Comparison of ENCODE assay signal across 8 mouse cellular contexts in the genomic region with DNA sequence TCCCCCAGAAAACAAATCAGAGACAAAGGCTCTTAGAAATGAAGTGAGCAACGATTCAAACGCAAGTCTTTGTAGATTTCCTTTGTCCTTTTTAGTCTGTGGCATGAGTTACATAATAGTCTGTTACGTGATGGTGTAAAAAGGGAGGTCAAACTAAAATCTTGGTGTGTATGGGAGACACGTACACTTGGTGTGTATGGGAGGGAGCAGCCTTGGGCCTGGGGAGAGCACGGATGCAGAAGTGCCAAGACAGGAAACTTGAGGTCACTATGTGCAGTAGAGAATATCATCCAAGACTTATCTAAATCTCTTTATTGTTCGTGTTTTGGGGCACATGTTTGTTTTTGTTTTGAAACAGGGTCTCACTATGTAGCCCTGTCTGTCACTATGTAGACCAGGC. TPM values are rescaled to one million over a fixed set of nuclear protein-coding genes. Genes with fewer than 3 reads are reported as not detected.
DNase-seq lines count a peak whose midpoint lies in the region; ATAC-seq lines count a peak whose summit lies in the region.

No protein-coding gene starts in this region.

- no peaks in the 10 kb centered on the region for H3K9me3 ChIP-seq in kidney, embryonic 15.5 days (replicated peaks)
- no peaks in the 10 kb centered on the region for H3K9me3 ChIP-seq in hindbrain, embryonic 13.5 days
- no peaks in the 10 kb centered on the region for H3K9me3 ChIP-seq in midbrain, embryonic 13.5 days

- no peak for DNase-seq in kidney, postnatal 4 days
- DNase-seq in urinary bladder, postnatal 25 days (ENCODE audit: low spot score): no peak
- no peak for DNase-seq in urinary bladder, adult 2 months (ENCODE audit: low spot score)
- no peak for DNase-seq in testis, postnatal 14 days (ENCODE audit: low spot score)

- WGBS in kidney, embryonic 15.5 days: 26% methylated on average over 6 of the region's 6 CpGs
- 32% methylated on average over 6 of the region's 6 CpGs for WGBS in hindbrain, embryonic 13.5 days
- 30% methylated on average over 6 of the region's 6 CpGs for WGBS in midbrain, embryonic 13.5 days

- peak overlapping the region; percentile 88 for H3K4me3 ChIP-seq in kidney, embryonic 15.5 days (replicated peaks)
- peak overlapping the region; percentile 95 for H3K4me3 ChIP-seq in brown adipose tissue, adult 24 weeks (ENCODE audit: insufficient read depth, low read depth, low read length)
- H3K4me3 ChIP-seq in hindbrain, embryonic 13.5 days: peak overlapping the region; percentile 87
- peak overlapping the region; percentile 80 for H3K4me3 ChIP-seq in midbrain, embryonic 13.5 days (replicated peaks)

- ATAC-seq in kidney, embryonic 15.5 days (replicated peaks; ENCODE audit: low FRiP score): no peak
- ATAC-seq in hindbrain, embryonic 13.5 days (ENCODE audit: low FRiP score): 0 out of 2 replicates have a peak, but pooled peaks have one; percentile 18
- peak; percentile 41; the same call in 1 of the 2 replicates for ATAC-seq in midbrain, embryonic 13.5 days

- H3K9ac ChIP-seq in kidney, embryonic 15.5 days: peak overlapping the region; percentile 75
- H3K9ac ChIP-seq in hindbrain, embryonic 13.5 days: peak overlapping the region; percentile 93
- H3K9ac ChIP-seq in midbrain, embryonic 13.5 days (replicated peaks): peak overlapping the region; percentile 88

- H3K4me2 ChIP-seq in kidney, embryonic 15.5 days: peak overlapping the region; percentile 77
- peak overlapping the region; percentile 85 for H3K4me2 ChIP-seq in hindbrain, embryonic 13.5 days
- H3K4me2 ChIP-seq in midbrain, embryonic 13.5 days (replicated peaks): peak overlapping the region; percentile 73

- H3K27ac ChIP-seq in kidney, embryonic 15.5 days: peak overlapping the region; percentile 94
- peak overlapping the region; percentile 90 for H3K27ac ChIP-seq in brown adipose tissue, adult 24 weeks (replicated peaks; ENCODE audit: low read depth, low read length)
- H3K27ac ChIP-seq in hindbrain, embryonic 13.5 days: peak overlapping the region; percentile 96
- H3K27ac ChIP-seq in midbrain, embryonic 13.5 days: peak overlapping the region; percentile 90

- H3K36me3 ChIP-seq in kidney, embryonic 15.5 days: peaks cover 12% of the 10 kb centered on the region; the same call in 1 of the 2 replicates
- 0 out of 2 replicates have a peak, but pooled peaks cover 4% of the 10 kb centered on the region for H3K36me3 ChIP-seq in hindbrain, embryonic 13.5 days
- H3K36me3 ChIP-seq in midbrain, embryonic 13.5 days: no peaks in the 10 kb centered on the region

- H3K4me1 ChIP-seq in kidney, embryonic 15.5 days: peaks cover 38% of the 10 kb centered on the region
- H3K4me1 ChIP-seq in brown adipose tissue, adult 24 weeks (ENCODE audit: control insufficient read depth, insufficient read depth, insufficient read length, low read length): peaks cover 6% of the 10 kb centered on the region; the same call in 1 of the 2 replicates
- H3K4me1 ChIP-seq in hindbrain, embryonic 13.5 days (replicated peaks): peaks cover 44% of the 10 kb centered on the region
- peaks cover 45% of the 10 kb centered on the region for H3K4me1 ChIP-seq in midbrain, embryonic 13.5 days (replicated peaks)

- H3K27me3 ChIP-seq in kidney, embryonic 15.5 days: no peaks in the 10 kb centered on the region
- H3K27me3 ChIP-seq in hindbrain, embryonic 13.5 days: no peaks in the 10 kb centered on the region
- no peaks in the 10 kb centered on the region for H3K27me3 ChIP-seq in midbrain, embryonic 13.5 days

RNA-seq across cellular contexts. Expression of a gene that starts 0.5 kb away (rescaled TPM):
- polyA plus RNA-seq in kidney, embryonic 15.5 days (2015; fragmentation: Nextera tagmentation; extraction: Ambion mirVana): 77.3 and 85.7 TPM in 2 replicates
- polyA plus RNA-seq in brown adipose tissue, adult 24 weeks (2012; ENCODE audit: insufficient read depth, insufficient read length, missing spikeins): 28.8 and 34.4 TPM in 2 replicates
- polyA plus RNA-seq in hindbrain, embryonic 13.5 days (2015; fragmentation: Nextera tagmentation; extraction: Ambion mirVana): 101 and 102 TPM in 2 replicates
- polyA plus RNA-seq in midbrain, embryonic 13.5 days (2015; fragmentation: Nextera tagmentation; extraction: Ambion mirVana): 103 TPM in 2 replicates
- polyA plus RNA-seq in urinary bladder, adult 2 months (2012; rRNA removed): 81.0 and 92.6 TPM in 2 replicates

RNA-seq across cellular contexts. Expression of a gene that starts 15.2 kb away (rescaled TPM):
- 0.96 and 1.8 TPM in 2 replicates for polyA plus RNA-seq in kidney, embryonic 15.5 days (2015; fragmentation: Nextera tagmentation; extraction: Ambion mirVana)
- polyA plus RNA-seq in brown adipose tissue, adult 24 weeks (2012; ENCODE audit: insufficient read depth, insufficient read length, missing spikeins): 2.4 and 3.2 TPM in 2 replicates
- polyA plus RNA-seq in hindbrain, embryonic 13.5 days (2015; fragmentation: Nextera tagmentation; extraction: Ambion mirVana): 0.41 and 0.69 TPM in 2 replicates
- polyA plus RNA-seq in midbrain, embryonic 13.5 days (2015; fragmentation: Nextera tagmentation; extraction: Ambion mirVana): 0.40 and 0.66 TPM in 2 replicates
- polyA plus RNA-seq in urinary bladder, adult 2 months (2012; rRNA removed): 67.1 and 79.6 TPM in 2 replicates

RNA-seq across cellular contexts. Expression of a gene that starts 37.4 kb away (rescaled TPM):
- 4.0 and 4.3 TPM in 2 replicates for polyA plus RNA-seq in kidney, embryonic 15.5 days (2015; fragmentation: Nextera tagmentation; extraction: Ambion mirVana)
- 8.1 and 8.3 TPM in 2 replicates for polyA plus RNA-seq in brown adipose tissue, adult 24 weeks (2012; ENCODE audit: insufficient read depth, insufficient read length, missing spikeins)
- 1.9 and 2.0 TPM in 2 replicates for polyA plus RNA-seq in hindbrain, embryonic 13.5 days (2015; fragmentation: Nextera tagmentation; extraction: Ambion mirVana)
- 0.79 and 2.3 TPM in 2 replicates for polyA plus RNA-seq in midbrain, embryonic 13.5 days (2015; fragmentation: Nextera tagmentation; extraction: Ambion mirVana)
- polyA plus RNA-seq in urinary bladder, adult 2 months (2012; rRNA removed): 23.8 and 24.2 TPM in 2 replicates

Comparison
In these comparisons a context has a peak if more than half of its experiments do, and no peak if none do; other contexts are left out.
1. RNA of a gene that starts 15.2 kb away (polyA plus RNA-seq): 67.1 to 79.6 TPM in urinary bladder, adult 2 months; 2.4 to 3.2 TPM in brown adipose tissue, adult 24 weeks, 0.96 to 1.8 TPM in kidney, embryonic 15.5 days, 0.41 to 0.69 TPM in hindbrain, embryonic 13.5 days and 0.40 to 0.66 TPM in midbrain, embryonic 13.5 days; every median in the first group is over 10 times any median in the second.
2. Peak in every context shown above with its lines, with median percentiles within 50 percentile points of each other: H3K27ac ChIP-seq, H3K4me2 ChIP-seq, H3K4me3 ChIP-seq and H3K9ac ChIP-seq.